Mouse (Mus musculus) kidney, postnatal 0 days (tissue): ENCODE results near the gene H6pd. TPM values are rescaled to one million over a fixed set of nuclear protein-coding genes. Genes with fewer than 3 reads are reported as not detected.

Source experiments
- ATAC-seq: fragments of 200-750 bp; cut with Nextera tagmentation; replicated peaks from 2 replicates; pipeline ENCODE4 v1.8.0; 2017; ENCODE audit warnings: low read depth, moderate number of reproducible peaks, moderate TSS enrichment, moderate library complexity; ENCODE audit not compliant: low FRiP score
- DNase-seq: peaks from one replicate; pipeline ENCODE4 v3.0.0-alpha.2; 2016; ENCODE audit warnings: low spot score
- H3K27ac ChIP-seq: fragments of 300-500 bp; sonication (generic); 2 replicates; pipeline ENCODE4 v1.5.1; 2014; ENCODE audit warnings: mild to moderate bottlenecking
- H3K27me3 ChIP-seq: fragments of 300-500 bp; sonication (generic); 2 replicates; pipeline ENCODE4 v1.6.1; 2014; ENCODE audit warnings: low read length, mixed read lengths; ENCODE audit not compliant: insufficient read depth
- H3K36me3 ChIP-seq: fragments of 300-500 bp; sonication (generic); 2 replicates; pipeline ENCODE4 v1.6.1; 2014; ENCODE audit warnings: low read length, mixed read lengths; ENCODE audit not compliant: insufficient read depth
- H3K4me1 ChIP-seq: fragments of 300-500 bp; sonication (generic); replicated peaks from 2 replicates; pipeline ENCODE4 v1.6.1; 2014; ENCODE audit warnings: antibody characterized with exemption, low read length, mixed read lengths; ENCODE audit not compliant: insufficient read depth
- H3K4me2 ChIP-seq: fragments of 300-500 bp; sonication (generic); 2 replicates; pipeline ENCODE4 v1.6.1; 2014; ENCODE audit warnings: mild to moderate bottlenecking, low read length, moderate library complexity, mixed read lengths
- H3K4me3 ChIP-seq: fragments of 300-500 bp; sonication (generic); replicated peaks from 2 replicates; pipeline ENCODE4 v1.5.1; 2014; ENCODE audit warnings: low read depth, low read length
- H3K9ac ChIP-seq: fragments of 300-500 bp; sonication (generic); 2 replicates; pipeline ENCODE4 v1.6.1; 2014; ENCODE audit warnings: low read depth, low read length
- H3K9me3 ChIP-seq: fragments of 300-500 bp; sonication (generic); replicated peaks from 2 replicates; pipeline ENCODE4 v1.6.1; 2016; ENCODE audit warnings: low read length, inconsistent platforms, mixed read lengths
- CTCF ChIP-seq: IDR thresholded peaks from 2 replicates; pipeline ENCODE4 v1.5.1; 2016; ENCODE audit warnings: antibody characterized with exemption, low read depth, mild to moderate bottlenecking, moderate library complexity
- WGBS: fragments of 180-500 bp; shearing (Covaris S2); extraction: QIAGEN DNeasy Blood & Tissue Kit; methylation state at CpG from one replicate; pipeline ENCODE4 v1.1.7; 2014; 5-methylcytosine and 5-hydroxymethylcytosine counted together
- polyA plus RNA-seq: library from polyadenylated mRNA; unstranded; fragments of >200 nt; fragmentation: Nextera tagmentation; extraction: Ambion mirVana; gene quantifications from 2 replicates; pipeline ENCODE4 v1.2.1, GENCODE M21; 2015

Gene H6pd
- polyA plus RNA-seq, 1 experiment from 2014 or later: 27.8 TPM

DNA sequence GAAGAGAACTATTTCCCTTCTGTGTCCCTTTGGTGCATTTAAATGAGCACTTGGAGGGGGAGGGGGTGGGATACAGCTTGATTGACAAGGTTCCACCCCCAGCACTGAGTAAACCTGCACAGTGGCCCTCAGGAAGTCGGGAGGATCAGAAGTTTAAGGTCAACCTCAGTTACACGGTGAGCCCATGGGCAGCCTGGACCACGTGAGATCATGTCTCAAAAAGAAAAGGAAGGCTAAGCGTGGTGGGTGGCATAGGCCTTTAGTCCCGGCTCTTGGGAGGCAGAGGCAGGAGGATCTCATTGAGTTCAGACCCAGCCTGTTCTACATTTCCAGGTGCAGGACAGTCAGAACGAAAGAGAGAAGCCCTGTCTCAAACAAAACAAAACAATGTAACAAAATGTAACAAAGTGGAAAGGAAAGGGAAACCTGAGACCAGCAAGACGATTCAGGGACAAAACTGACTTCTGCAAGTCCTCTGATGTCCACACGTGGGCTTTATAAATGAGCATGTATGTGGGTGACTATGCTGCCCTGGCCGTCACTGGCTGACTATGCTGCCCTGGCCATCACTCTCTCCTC, 31.3 kb upstream of the H6pd start:
- no peaks in the 10 kb centered on the region for H3K27me3 ChIP-seq
- 69% methylated on average over 9 of the region's 9 CpGs for WGBS
- no peaks in the 10 kb centered on the region for H3K9me3 ChIP-seq
- no peak overlapping the region for H3K4me3 ChIP-seq
- H3K4me1 ChIP-seq: no peaks in the 10 kb centered on the region
- no peak overlapping the region for H3K4me2 ChIP-seq
- TF ChIP-seq CTCF: no peak
- no peak overlapping the region for H3K27ac ChIP-seq
- ATAC-seq: no peak
- no peak overlapping the region for H3K9ac ChIP-seq
- DNase-seq: no peak
- no peaks in the 10 kb centered on the region for H3K36me3 ChIP-seq

DNA sequence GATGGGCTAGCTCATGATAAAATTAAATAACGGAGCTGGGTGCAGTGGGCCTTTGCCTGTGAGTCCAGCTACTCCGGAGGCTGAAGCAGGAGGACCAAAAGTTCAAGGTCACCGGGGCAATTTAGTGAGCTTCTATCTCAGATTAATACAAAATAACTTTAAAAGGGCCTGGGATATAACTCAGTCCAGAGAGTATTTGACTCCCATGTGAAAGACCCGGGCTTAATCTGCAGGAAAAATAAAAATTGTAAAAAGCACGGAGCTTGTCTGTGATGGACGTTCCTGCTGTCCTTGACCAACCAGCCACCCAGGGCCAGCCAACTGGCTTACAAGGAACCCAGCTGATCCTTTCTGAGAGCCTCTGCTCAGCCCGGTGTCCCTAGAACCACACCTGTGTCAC, 29.7 kb upstream of the H6pd start:
- 87% methylated on average over 7 of the region's 7 CpGs for WGBS
- H3K9me3 ChIP-seq: no peaks in the 10 kb centered on the region
- ATAC-seq: no peak
- no peaks in the 10 kb centered on the region for H3K4me1 ChIP-seq
- no peak overlapping the region for H3K4me3 ChIP-seq
- H3K27ac ChIP-seq: no peak overlapping the region
- H3K36me3 ChIP-seq: no peaks in the 10 kb centered on the region
- H3K9ac ChIP-seq: no peak overlapping the region
- H3K4me2 ChIP-seq: no peak overlapping the region
- TF ChIP-seq CTCF: no peak
- H3K27me3 ChIP-seq: peaks cover 13% of the 10 kb centered on the region
- DNase-seq: no peak

DNA sequence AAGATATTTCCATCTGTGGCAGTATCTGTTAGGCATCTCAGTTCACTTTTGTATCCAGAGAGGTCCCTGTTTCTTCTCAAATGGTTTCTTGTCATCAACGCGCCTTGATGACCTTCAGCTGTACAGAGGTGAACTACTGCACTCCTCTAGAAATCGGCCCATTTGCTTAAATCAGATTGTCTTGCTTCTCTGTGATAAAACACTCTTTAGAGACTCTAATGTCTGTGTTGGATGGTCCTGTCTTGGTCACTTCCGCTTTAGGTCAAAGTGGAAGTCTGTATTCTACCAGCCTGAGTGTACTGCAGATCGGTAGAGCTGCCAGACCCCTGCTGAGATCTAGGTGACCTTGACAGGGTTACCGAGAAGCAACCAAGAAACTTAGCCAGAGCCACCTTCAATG, 27.3 kb upstream of the H6pd start:
- peaks cover 37% of the 10 kb centered on the region for H3K27me3 ChIP-seq
- DNase-seq (no peak), ATAC-seq (no peak)
- 80% methylated on average over 6 of the region's 6 CpGs for WGBS
- H3K9ac ChIP-seq: no peak overlapping the region
- H3K36me3 ChIP-seq: no peaks in the 10 kb centered on the region
- no peak overlapping the region for H3K4me3 ChIP-seq
- H3K4me1 ChIP-seq: peaks cover 5% of the 10 kb centered on the region; the same call in 1 of the 2 replicates
- H3K4me2 ChIP-seq: no peak overlapping the region
- H3K9me3 ChIP-seq: no peaks in the 10 kb centered on the region
- no peak for TF ChIP-seq CTCF
- H3K27ac ChIP-seq: no peak overlapping the region

DNA sequence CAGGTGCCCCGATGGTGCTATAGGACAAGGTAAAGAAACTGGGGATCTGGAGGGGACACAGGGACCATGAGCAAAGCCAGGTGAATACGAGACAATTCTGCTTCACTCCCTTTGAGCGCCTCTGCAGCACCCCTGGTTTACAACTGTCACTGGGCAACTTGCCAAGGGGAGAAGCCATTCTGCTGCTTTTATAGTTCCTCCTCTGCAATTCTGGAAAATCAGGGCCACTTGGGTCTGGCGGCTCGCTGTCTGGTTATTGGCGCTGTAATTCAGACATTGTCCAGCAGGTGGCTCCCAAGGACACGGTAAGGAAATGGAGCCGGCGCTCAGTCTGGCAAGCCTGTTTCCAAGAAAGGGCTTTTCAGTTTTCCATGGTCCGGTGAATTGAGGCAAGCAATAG, 26.5 kb upstream of the H6pd start:
- H3K27ac ChIP-seq: no peak overlapping the region
- H3K4me3 ChIP-seq: no peak overlapping the region
- peak; percentile 95 for TF ChIP-seq CTCF
- H3K9ac ChIP-seq: no peak overlapping the region
- ATAC-seq (no peak), DNase-seq (peak; percentile 93)
- 11% methylated on average over 10 of the region's 10 CpGs for WGBS
- H3K9me3 ChIP-seq: no peaks in the 10 kb centered on the region
- no peaks in the 10 kb centered on the region for H3K36me3 ChIP-seq
- peaks cover 39% of the 10 kb centered on the region for H3K27me3 ChIP-seq
- H3K4me2 ChIP-seq: no peak overlapping the region
- H3K4me1 ChIP-seq: peaks cover 5% of the 10 kb centered on the region; the same call in 1 of the 2 replicates

DNA sequence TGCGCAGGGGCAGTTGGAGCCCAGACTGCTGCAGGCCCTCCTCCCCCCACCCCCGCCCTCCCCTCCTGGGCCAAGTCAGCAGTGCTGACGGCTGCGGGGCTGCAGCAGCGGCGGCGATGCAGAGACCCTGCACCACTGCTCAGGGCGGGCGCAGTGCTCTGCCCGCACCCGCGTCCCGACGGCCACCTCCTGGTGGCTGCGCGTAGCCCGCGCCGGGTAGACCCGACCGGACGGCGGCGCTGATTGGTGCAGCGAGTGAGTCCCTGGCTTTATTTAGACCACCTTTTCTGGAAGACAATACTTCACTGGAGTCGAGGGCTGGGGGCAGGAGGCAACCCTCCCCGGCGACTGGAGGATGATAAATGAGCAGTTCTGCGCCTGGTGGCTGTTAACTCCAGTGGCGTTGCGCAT, 24.4 kb upstream of the H6pd start:
- peaks cover 55% of the 10 kb centered on the region for H3K27me3 ChIP-seq
- DNase-seq (peak; percentile 17), ATAC-seq (peak; percentile 26; the same call in 1 of the 2 replicates)
- TF ChIP-seq CTCF: no peak
- WGBS: under 1% methylated on average over 25 of the region's 31 CpGs
- peak overlapping the region; percentile 21; the same call in 1 of the 2 replicates for H3K4me3 ChIP-seq
- H3K36me3 ChIP-seq: no peaks in the 10 kb centered on the region
- H3K27ac ChIP-seq: no peak overlapping the region
- H3K9me3 ChIP-seq: no peaks in the 10 kb centered on the region
- H3K4me1 ChIP-seq: peaks cover 5% of the 10 kb centered on the region; the same call in 1 of the 2 replicates
- 0 out of 2 replicates have a peak overlapping the region, but pooled peaks have one; percentile 18 for H3K9ac ChIP-seq
- H3K4me2 ChIP-seq: peak overlapping the region; percentile 48

DNA sequence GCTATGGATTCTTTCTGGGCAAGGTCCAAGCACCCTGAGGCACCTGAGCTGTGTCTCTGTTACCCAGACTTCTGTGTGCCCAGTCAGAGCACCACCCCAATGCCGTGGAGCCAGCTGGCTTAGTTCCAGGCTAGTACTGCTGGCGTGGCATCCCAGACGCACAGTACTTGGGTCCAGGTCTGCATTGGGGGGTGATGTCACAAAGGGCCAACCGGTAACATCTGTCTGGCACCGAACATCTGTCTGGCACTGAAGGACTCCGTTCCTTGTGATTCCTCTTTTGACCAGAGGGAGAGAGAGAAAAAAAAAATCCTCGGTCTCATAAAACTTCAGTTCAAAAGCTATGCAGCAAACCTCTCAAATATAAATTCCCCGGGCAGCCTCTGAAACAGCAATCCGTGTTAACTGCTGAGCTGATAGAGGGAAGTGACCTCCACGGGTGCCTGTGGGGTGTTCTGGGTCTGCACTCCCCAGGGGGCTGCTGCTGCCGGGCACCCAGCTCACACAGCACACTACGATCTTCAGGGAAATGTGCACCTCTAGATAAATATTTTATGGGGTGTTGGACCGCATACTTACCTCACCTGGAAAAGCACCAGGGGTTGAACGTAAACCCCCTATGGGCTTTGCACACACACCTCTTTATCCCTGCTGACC, 22.5 kb upstream of the H6pd start:
- Histone ChIP-seq H3K4me2 (peak overlapping the region; percentile 95), H3K9me3 (no peaks in the 10 kb centered on the region), H3K9ac (no peak overlapping the region), H3K27ac (no peak overlapping the region), H3K4me1 (peaks cover 5% of the 10 kb centered on the region; the same call in 1 of the 2 replicates), H3K27me3 (peaks cover 55% of the 10 kb centered on the region), H3K4me3 (peak overlapping the region; percentile 50), H3K36me3 (no peaks in the 10 kb centered on the region)
- TF ChIP-seq CTCF: no peak
- ATAC-seq (no peak), DNase-seq (no peak)
- 19% methylated on average over 14 of the region's 14 CpGs for WGBS
